Mouse (Mus musculus): Measurements from ENCODE around the gene Gata2. TPM values are rescaled to one million over a fixed set of nuclear protein-coding genes. Genes with fewer than 3 reads are reported as not detected.
"Not testable (repeated sequence)": the region's sequence is repeated elsewhere in the genome, so short reads cannot be mapped to it uniquely, and the experiment has no call there.

Gata2 gene
- 6.4 and 8.7 TPM in 2 replicates for polyA plus RNA-seq (2015; fragmentation: Nextera tagmentation; extraction: Ambion mirVana)

GRCm38 (mm10) chr6:88193433-88194052 is at the start of gene Gata2:
Gata2 (plus strand) TSS chr6:88193891.
- Histone ChIP-seq H3K36me3 (no peaks in the 10 kb centered on the region), H3K4me2 (replicated peaks) (peak within 1 kb of the TSS; percentile 77), H3K4me3 (replicated peaks) (peak within 1 kb of the TSS; percentile 36), H3K27me3 (replicated peaks) (peaks cover 100% of the 10 kb centered on the region), H3K4me1 (replicated peaks) (peaks cover 47% of the 10 kb centered on the region), H3K9ac (peak within 1 kb of the TSS; percentile 31), H3K9me3 (no peaks in the 10 kb centered on the region), H3K27ac (no peak within 1 kb of the TSS)
- ATAC-seq: no peak
- 1% methylated on average over 57 of the region's 57 CpGs for WGBS

- no peaks in the 10 kb centered on the region for H3K27me3 ChIP-seq (replicated peaks)
- H3K27ac ChIP-seq: no peak overlapping the region
- H3K9ac ChIP-seq: no peak overlapping the region
- 74% methylated on average over 4 of the region's 4 CpGs for WGBS
- no peaks in the 10 kb centered on the region for H3K9me3 ChIP-seq
- H3K4me3 ChIP-seq (replicated peaks): no peak overlapping the region
- no peak overlapping the region for H3K4me2 ChIP-seq (replicated peaks)
- H3K4me1 ChIP-seq (replicated peaks): peaks cover 4% of the 10 kb centered on the region; the same call in 1 of the 2 replicates
- no peaks in the 10 kb centered on the region for H3K36me3 ChIP-seq
- ATAC-seq: no peak
Measured at GRCm38 (mm10) chr6:88145793-88146192, 47.9 kb upstream of the Gata2 start.

- Histone ChIP-seq H3K27me3 (replicated peaks) (no peaks in the 10 kb centered on the region), H3K4me2 (replicated peaks) (no peak overlapping the region), H3K4me3 (replicated peaks) (no peak overlapping the region), H3K27ac (no peak overlapping the region), H3K36me3 (no peaks in the 10 kb centered on the region), H3K9ac (no peak overlapping the region), H3K4me1 (replicated peaks) (peaks cover 4% of the 10 kb centered on the region; the same call in 1 of the 2 replicates), H3K9me3 (no peaks in the 10 kb centered on the region)
- 74% methylated on average over 8 of the region's 8 CpGs for WGBS
- ATAC-seq: no peak
Measured at GRCm38 (mm10) chr6:88146576-88146975, 47.1 kb upstream of the Gata2 start.

GRCm38 (mm10) chr6:88147411-88148003 is 46.2 kb upstream of the Gata2 start:
- Histone ChIP-seq H3K4me3 (replicated peaks) (no peak overlapping the region), H3K27ac (no peak overlapping the region), H3K27me3 (replicated peaks) (no peaks in the 10 kb centered on the region), H3K9me3 (no peaks in the 10 kb centered on the region), H3K9ac (no peak overlapping the region), H3K36me3 (no peaks in the 10 kb centered on the region), H3K4me1 (replicated peaks) (peaks cover 4% of the 10 kb centered on the region; the same call in 1 of the 2 replicates), H3K4me2 (replicated peaks) (no peak overlapping the region)
- no peak for ATAC-seq
- WGBS: 74% methylated on average over 16 of the region's 16 CpGs

GRCm38 (mm10) chr6:88151335-88151734 is 42.4 kb upstream of the Gata2 start:
- Histone ChIP-seq H3K27ac (no peak overlapping the region), H3K9ac (no peak overlapping the region), H3K27me3 (replicated peaks) (no peaks in the 10 kb centered on the region), H3K4me2 (replicated peaks) (no peak overlapping the region), H3K4me1 (replicated peaks) (peaks cover 4% of the 10 kb centered on the region; the same call in 1 of the 2 replicates), H3K36me3 (no peaks in the 10 kb centered on the region), H3K4me3 (replicated peaks) (no peak overlapping the region), H3K9me3 (no peaks in the 10 kb centered on the region)
- WGBS: 71% methylated on average over 4 of the region's 4 CpGs
- no peak for ATAC-seq

- WGBS: 73% methylated on average over 14 of the region's 14 CpGs
- no peak overlapping the region for H3K4me2 ChIP-seq (replicated peaks)
Measured at GRCm38 (mm10) chr6:88152127-88152705, 41.5 kb upstream of the Gata2 start.

GRCm38 (mm10) chr6:88152979-88153378 is 40.7 kb upstream of the Gata2 start:
- WGBS: 71% methylated on average over 6 of the region's 6 CpGs
- Histone ChIP-seq H3K4me3 (replicated peaks) (no peak overlapping the region), H3K9ac (no peak overlapping the region), H3K4me2 (replicated peaks) (no peak overlapping the region), H3K27ac (no peak overlapping the region), H3K4me1 (replicated peaks) (no peaks in the 10 kb centered on the region), H3K27me3 (replicated peaks) (no peaks in the 10 kb centered on the region), H3K36me3 (no peaks in the 10 kb centered on the region), H3K9me3 (no peaks in the 10 kb centered on the region)
- no peak for ATAC-seq

More at GRCm38 (mm10) chr6:88152127-88152705, 41.5 kb upstream of the Gata2 start:
- no peak overlapping the region for H3K27ac ChIP-seq
- H3K9ac ChIP-seq: no peak overlapping the region
- no peaks in the 10 kb centered on the region for H3K9me3 ChIP-seq
- no peak overlapping the region for H3K4me3 ChIP-seq (replicated peaks)
- ATAC-seq: no peak
- H3K36me3 ChIP-seq: no peaks in the 10 kb centered on the region
- H3K4me1 ChIP-seq (replicated peaks): peaks cover 4% of the 10 kb centered on the region; the same call in 1 of the 2 replicates
- no peaks in the 10 kb centered on the region for H3K27me3 ChIP-seq (replicated peaks)

- not testable (repeated sequence) for H3K27ac ChIP-seq; H3K27me3 ChIP-seq (replicated peaks); ATAC-seq; H3K4me2 ChIP-seq (replicated peaks); H3K36me3 ChIP-seq; H3K4me3 ChIP-seq (replicated peaks); H3K4me1 ChIP-seq (replicated peaks); H3K9ac ChIP-seq; H3K9me3 ChIP-seq
- 87% methylated on average over 6 of the region's 6 CpGs for WGBS
Measured at GRCm38 (mm10) chr6:88155614-88156013, 38.1 kb upstream of the Gata2 start.

- Histone ChIP-seq H3K4me2 (replicated peaks) (no peak overlapping the region), H3K36me3 (no peaks in the 10 kb centered on the region), H3K27me3 (replicated peaks) (no peaks in the 10 kb centered on the region), H3K9ac (no peak overlapping the region), H3K4me1 (replicated peaks) (no peaks in the 10 kb centered on the region), H3K4me3 (replicated peaks) (no peak overlapping the region), H3K27ac (no peak overlapping the region), H3K9me3 (no peaks in the 10 kb centered on the region)
- WGBS: 81% methylated on average over 5 of the region's 5 CpGs
- no peak for ATAC-seq
Measured at GRCm38 (mm10) chr6:88158790-88159189, 34.9 kb upstream of the Gata2 start.

GRCm38 (mm10) chr6:88166054-88166453 is 27.6 kb upstream of the Gata2 start:
- no peaks in the 10 kb centered on the region for H3K27me3 ChIP-seq (replicated peaks)
- no peaks in the 10 kb centered on the region for H3K4me1 ChIP-seq (replicated peaks)
- no peak for ATAC-seq
- no peaks in the 10 kb centered on the region for H3K9me3 ChIP-seq
- no peak overlapping the region for H3K4me3 ChIP-seq (replicated peaks)
- no peak overlapping the region for H3K9ac ChIP-seq
- H3K4me2 ChIP-seq (replicated peaks): no peak overlapping the region
- H3K36me3 ChIP-seq: no peaks in the 10 kb centered on the region
- no peak overlapping the region for H3K27ac ChIP-seq
- 90% methylated on average over 9 of the region's 9 CpGs for WGBS

GRCm38 (mm10) chr6:88174191-88174590 is 19.5 kb upstream of the Gata2 start:
- H3K9me3 ChIP-seq: no peaks in the 10 kb centered on the region
- no peak overlapping the region for H3K4me2 ChIP-seq (replicated peaks)
- WGBS: 94% methylated on average over 3 of the region's 3 CpGs
- H3K9ac ChIP-seq: no peak overlapping the region
- no peaks in the 10 kb centered on the region for H3K27me3 ChIP-seq (replicated peaks)
- no peak overlapping the region for H3K27ac ChIP-seq
- no peaks in the 10 kb centered on the region for H3K4me1 ChIP-seq (replicated peaks)
- no peaks in the 10 kb centered on the region for H3K36me3 ChIP-seq
- no peak overlapping the region for H3K4me3 ChIP-seq (replicated peaks)
- ATAC-seq: no peak

- Histone ChIP-seq H3K4me1 (replicated peaks) (no peaks in the 10 kb centered on the region), H3K27ac (no peak overlapping the region), H3K4me3 (replicated peaks) (no peak overlapping the region), H3K36me3 (no peaks in the 10 kb centered on the region), H3K9ac (no peak overlapping the region), H3K27me3 (replicated peaks) (no peaks in the 10 kb centered on the region), H3K9me3 (no peaks in the 10 kb centered on the region), H3K4me2 (replicated peaks) (no peak overlapping the region)
- WGBS: 91% methylated on average over 2 of the region's 2 CpGs
- ATAC-seq: no peak
Measured at GRCm38 (mm10) chr6:88174676-88175075, 19.0 kb upstream of the Gata2 start.

Data from intestine, embryonic 15.5 days (tissue).